Mouse (Mus musculus) lung, postnatal 0 days (tissue): Measurements from ENCODE around the gene Gm11096.

ENCODE experiments used
- CTCF ChIP-seq: IDR thresholded peaks from 2 replicates; pipeline ENCODE4 v1.5.1; 2016; ENCODE audit warnings: antibody characterized with exemption, mild to moderate bottlenecking
- EP300 ChIP-seq: IDR thresholded peaks from 2 replicates; pipeline ENCODE4 v1.6.1; 2016; ENCODE audit warnings: antibody characterized with exemption, mild to moderate bottlenecking, control low read depth

GRCm38 (mm10) chr17:81402636-81403035, 38.9 kb upstream of the Gm11096 start:
- no peak for TF ChIP-seq CTCF
- no peak for TF ChIP-seq EP300
